Mouse (Mus musculus) neural tube, embryonic 15.5 days (tissue): Measurements from ENCODE around the gene Asb4. TPM values are rescaled to one million over a fixed set of nuclear protein-coding genes. Genes with fewer than 3 reads are reported as not detected.

Source experiments
- ATAC-seq: fragments of 200-750 bp; cut with Nextera tagmentation; 2 replicates; pipeline ENCODE4 v1.8.0; 2017; ENCODE audit warnings: mild to moderate bottlenecking, moderate TSS enrichment, moderate library complexity; ENCODE audit not compliant: low FRiP score
- H3K27ac ChIP-seq: fragments of 300-500 bp; sonication (generic); replicated peaks from 2 replicates; pipeline ENCODE4 v1.5.1; 2015; ENCODE audit warnings: mild to moderate bottlenecking, inconsistent platforms
- H3K27me3 ChIP-seq: fragments of 300-500 bp; sonication (generic); replicated peaks from 2 replicates; pipeline ENCODE4 v1.6.1; 2015; ENCODE audit warnings: inconsistent platforms
- H3K36me3 ChIP-seq: fragments of 300-500 bp; sonication (generic); 2 replicates; pipeline ENCODE4 v1.6.1; 2015; ENCODE audit warnings: inconsistent platforms
- H3K4me1 ChIP-seq: fragments of 300-500 bp; sonication (generic); 2 replicates; pipeline ENCODE4 v1.6.1; 2015; ENCODE audit warnings: inconsistent platforms
- H3K4me2 ChIP-seq: fragments of 300-500 bp; sonication (generic); 2 replicates; pipeline ENCODE4 v1.6.1; 2015; ENCODE audit warnings: inconsistent platforms, mild to moderate bottlenecking, moderate library complexity
- H3K4me3 ChIP-seq: fragments of 300-500 bp; sonication (generic); replicated peaks from 2 replicates; pipeline ENCODE4 v1.5.1; 2015; ENCODE audit warnings: mild to moderate bottlenecking, inconsistent platforms
- H3K9ac ChIP-seq: fragments of 300-500 bp; sonication (generic); replicated peaks from 2 replicates; pipeline ENCODE4 v1.6.1; 2015; ENCODE audit warnings: mild to moderate bottlenecking, inconsistent platforms
- H3K9me3 ChIP-seq: fragments of 300-500 bp; sonication (generic); replicated peaks from 2 replicates; pipeline ENCODE4 v1.6.1; 2016; ENCODE audit warnings: inconsistent platforms
- WGBS: fragments of 180-500 bp; shearing (Covaris S2); methylation state at CpG from one replicate; pipeline ENCODE4 v1.1.7; 2015; ENCODE audit warnings: mixed read lengths; 5-methylcytosine and 5-hydroxymethylcytosine counted together
- polyA plus RNA-seq: library from polyadenylated mRNA; unstranded; fragments of >200 nt; fragmentation: Nextera tagmentation; extraction: Ambion mirVana; gene quantifications from 2 replicates; pipeline ENCODE4 v1.2.1, GENCODE M21; 2015

The Asb4 gene
- polyA plus RNA-seq, 1 experiment from 2014 or later, result 11.4 TPM

GRCm38 (mm10) chr6:5427033-5427432 is 43.8 kb downstream of the Asb4 start:
- Histone ChIP-seq H3K9ac (no peak overlapping the region), H3K27me3 (no peaks in the 10 kb centered on the region), H3K9me3 (no peaks in the 10 kb centered on the region), H3K4me2 (no peak overlapping the region), H3K36me3 (no peaks in the 10 kb centered on the region), H3K27ac (no peak overlapping the region), H3K4me3 (no peak overlapping the region), H3K4me1 (no peaks in the 10 kb centered on the region)
- ATAC-seq, result no peak
- 95% methylated on average over 2 of the region's 2 CpGs for WGBS

GRCm38 (mm10) chr6:5429562-5429961 is 46.4 kb downstream of the Asb4 start:
- no peaks in the 10 kb centered on the region for H3K9me3 ChIP-seq
- H3K4me1 ChIP-seq, result no peaks in the 10 kb centered on the region
- no peak overlapping the region for H3K4me3 ChIP-seq
- H3K27ac ChIP-seq, result no peak overlapping the region
- H3K27me3 ChIP-seq, result no peaks in the 10 kb centered on the region
- H3K4me2 ChIP-seq, result no peak overlapping the region
- no peak for ATAC-seq
- H3K9ac ChIP-seq, result no peak overlapping the region
- no peaks in the 10 kb centered on the region for H3K36me3 ChIP-seq
- WGBS, result 95% methylated on average over 4 of the region's 4 CpGs

- Histone ChIP-seq H3K27me3 (no peaks in the 10 kb centered on the region), H3K4me1 (no peaks in the 10 kb centered on the region), H3K9me3 (no peaks in the 10 kb centered on the region), H3K4me3 (no peak overlapping the region), H3K36me3 (no peaks in the 10 kb centered on the region), H3K27ac (no peak overlapping the region), H3K9ac (no peak overlapping the region), H3K4me2 (no peak overlapping the region)
- WGBS, result 94% methylated on average over 4 of the region's 4 CpGs
- ATAC-seq, result no peak
Observed at GRCm38 (mm10) chr6:5429982-5430550, 46.9 kb downstream of the Asb4 start.

DNA sequence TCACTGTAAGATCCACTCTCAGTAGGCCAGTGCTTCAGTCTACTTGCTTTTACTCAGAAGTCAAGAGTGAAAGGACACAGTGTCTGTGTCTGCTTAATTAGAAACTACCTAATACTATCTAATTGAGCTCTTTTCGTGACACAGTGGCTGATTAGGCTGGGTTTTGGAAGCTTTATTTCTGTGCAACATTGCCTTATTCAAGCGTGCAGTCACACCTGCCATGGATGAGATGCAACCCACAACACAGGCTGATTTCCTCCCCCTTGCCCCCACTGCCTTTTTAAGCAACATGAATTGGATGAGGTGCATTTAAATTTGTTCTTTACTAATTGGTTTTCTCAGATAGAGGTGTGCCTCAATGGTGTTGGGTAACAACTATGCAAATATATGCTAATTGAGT is 50.7 kb downstream of the Asb4 start:
- no peak overlapping the region for H3K4me3 ChIP-seq
- peak; percentile 50 for ATAC-seq
- no peaks in the 10 kb centered on the region for H3K4me1 ChIP-seq
- no peaks in the 10 kb centered on the region for H3K27me3 ChIP-seq
- 76% methylated on average over 2 of the region's 2 CpGs for WGBS
- no peak overlapping the region for H3K9ac ChIP-seq
- no peak overlapping the region for H3K4me2 ChIP-seq
- H3K9me3 ChIP-seq, result no peaks in the 10 kb centered on the region
- no peak overlapping the region for H3K27ac ChIP-seq
- no peaks in the 10 kb centered on the region for H3K36me3 ChIP-seq

GRCm38 (mm10) chr6:5437757-5438156 is 54.6 kb downstream of the Asb4 start:
- Histone ChIP-seq H3K27me3 (no peaks in the 10 kb centered on the region), H3K9me3 (no peaks in the 10 kb centered on the region), H3K4me2 (no peak overlapping the region), H3K27ac (no peak overlapping the region), H3K4me1 (peaks cover 3% of the 10 kb centered on the region; the same call in 1 of the 2 replicates), H3K4me3 (no peak overlapping the region), H3K9ac (no peak overlapping the region), H3K36me3 (no peaks in the 10 kb centered on the region)
- WGBS, result 27% methylated on average over 4 of the region's 4 CpGs
- no peak for ATAC-seq

GRCm38 (mm10) chr6:5441221-5441620 is 58.0 kb downstream of the Asb4 start:
- no peaks in the 10 kb centered on the region for H3K9me3 ChIP-seq
- no peak overlapping the region for H3K9ac ChIP-seq
- WGBS, result 88% methylated on average over 6 of the region's 6 CpGs
- ATAC-seq, result no peak
- no peaks in the 10 kb centered on the region for H3K36me3 ChIP-seq
- H3K27ac ChIP-seq, result no peak overlapping the region
- no peak overlapping the region for H3K4me3 ChIP-seq
- H3K4me2 ChIP-seq, result no peak overlapping the region
- peaks cover 4% of the 10 kb centered on the region; the same call in 1 of the 2 replicates for H3K4me1 ChIP-seq
- H3K27me3 ChIP-seq, result no peaks in the 10 kb centered on the region

- no peak for ATAC-seq
- Histone ChIP-seq H3K36me3 (no peaks in the 10 kb centered on the region), H3K4me1 (peaks cover 4% of the 10 kb centered on the region; the same call in 1 of the 2 replicates), H3K4me2 (peak overlapping the region; percentile 15), H3K27ac (no peak overlapping the region), H3K27me3 (no peaks in the 10 kb centered on the region), H3K9ac (no peak overlapping the region), H3K4me3 (no peak overlapping the region), H3K9me3 (no peaks in the 10 kb centered on the region)
- 21% methylated on average over 14 of the region's 14 CpGs for WGBS
Observed at GRCm38 (mm10) chr6:5442316-5443085, 59.3 kb downstream of the Asb4 start.

- Histone ChIP-seq H3K36me3 (no peaks in the 10 kb centered on the region), H3K4me3 (no peak overlapping the region), H3K4me1 (peaks cover 4% of the 10 kb centered on the region; the same call in 1 of the 2 replicates), H3K4me2 (peak overlapping the region; percentile 15), H3K27me3 (no peaks in the 10 kb centered on the region), H3K27ac (no peak overlapping the region), H3K9ac (no peak overlapping the region), H3K9me3 (no peaks in the 10 kb centered on the region)
- 40% methylated on average over 13 of the region's 13 CpGs for WGBS
- ATAC-seq, result peak; percentile 57; the same call in 1 of the 2 replicates
Observed at GRCm38 (mm10) chr6:5443104-5443863, 60.1 kb downstream of the Asb4 start.

- no peak overlapping the region for H3K9ac ChIP-seq
- peaks cover 4% of the 10 kb centered on the region; the same call in 1 of the 2 replicates for H3K4me1 ChIP-seq
- H3K4me2 ChIP-seq, result no peak overlapping the region
- no peaks in the 10 kb centered on the region for H3K36me3 ChIP-seq
- no peak overlapping the region for H3K4me3 ChIP-seq
- H3K27ac ChIP-seq, result no peak overlapping the region
- no peak for ATAC-seq
- H3K27me3 ChIP-seq, result no peaks in the 10 kb centered on the region
- no peaks in the 10 kb centered on the region for H3K9me3 ChIP-seq
- WGBS, result 91% methylated on average over 5 of the region's 5 CpGs
Observed at GRCm38 (mm10) chr6:5444331-5444898, 61.2 kb downstream of the Asb4 start.

DNA sequence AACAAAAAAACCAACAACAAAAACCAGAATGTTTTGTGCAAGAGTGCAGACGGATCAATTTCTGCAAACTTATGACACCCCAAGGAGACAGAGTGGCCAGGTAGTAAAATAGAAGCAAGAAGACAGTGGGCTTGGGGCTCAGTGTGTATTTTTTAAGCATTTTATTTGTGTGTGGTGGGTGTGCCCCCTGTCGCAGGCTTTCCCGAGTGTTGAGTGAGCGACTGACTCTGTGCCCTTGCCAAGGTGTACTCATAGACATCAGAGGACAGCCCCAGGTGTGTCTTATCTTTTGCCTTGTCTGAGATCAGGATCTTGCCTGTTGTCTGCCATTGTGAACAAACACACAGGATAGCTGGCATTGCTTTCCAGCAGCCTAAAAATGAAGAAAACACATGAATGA is 63.8 kb downstream of the Asb4 start:
- H3K4me2 ChIP-seq, result no peak overlapping the region
- H3K9ac ChIP-seq, result no peak overlapping the region
- ATAC-seq, result no peak
- H3K4me1 ChIP-seq, result peaks cover 4% of the 10 kb centered on the region; the same call in 1 of the 2 replicates
- no peaks in the 10 kb centered on the region for H3K9me3 ChIP-seq
- no peaks in the 10 kb centered on the region for H3K27me3 ChIP-seq
- H3K4me3 ChIP-seq, result no peak overlapping the region
- whole genome bisulfite sequencing, result 89% methylated on average over 4 of the region's 4 CpGs
- H3K27ac ChIP-seq, result no peak overlapping the region
- no peaks in the 10 kb centered on the region for H3K36me3 ChIP-seq

DNA sequence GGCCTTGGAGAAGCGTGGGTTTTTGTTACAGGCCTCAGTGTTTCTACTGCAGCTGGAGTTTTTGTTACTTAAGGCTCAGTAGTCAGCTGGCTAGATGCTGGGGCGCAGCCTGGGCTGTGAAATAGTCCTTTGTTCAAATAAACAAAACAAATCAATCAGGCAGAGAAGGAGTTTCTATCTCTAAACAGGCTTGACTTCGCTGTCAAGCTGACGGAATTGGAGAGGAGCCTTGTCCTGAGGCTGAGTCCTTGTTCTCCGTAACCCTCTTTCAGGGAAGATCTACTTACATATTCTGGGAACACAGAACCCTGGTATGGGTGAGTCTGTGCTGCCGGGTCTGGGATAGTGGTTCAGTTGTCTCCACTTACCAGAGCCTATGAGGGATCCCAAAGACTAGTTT is 64.4 kb downstream of the Asb4 start:
- no peaks in the 10 kb centered on the region for H3K27me3 ChIP-seq
- peaks cover 3% of the 10 kb centered on the region; the same call in 1 of the 2 replicates for H3K4me1 ChIP-seq
- no peak overlapping the region for H3K27ac ChIP-seq
- no peak for ATAC-seq
- H3K9ac ChIP-seq, result no peak overlapping the region
- no peak overlapping the region for H3K4me3 ChIP-seq
- H3K4me2 ChIP-seq, result no peak overlapping the region
- no peaks in the 10 kb centered on the region for H3K9me3 ChIP-seq
- 39% methylated on average over 6 of the region's 6 CpGs for WGBS
- no peaks in the 10 kb centered on the region for H3K36me3 ChIP-seq
